Mouse (Mus musculus) C2C12 (cell line): ENCODE measurements around the gene Lgals3bp.

ENCODE experiments used
- CEBPB ChIP-seq: IDR thresholded peaks from one replicate; pipeline ENCODE4 v1.6.1; 2011; ENCODE audit warnings: low read depth, mild to moderate bottlenecking, control low read depth, moderate library complexity
- CTCF ChIP-seq: IDR thresholded peaks from one replicate; pipeline ENCODE4 v1.5.1; 2011; ENCODE audit not compliant: control insufficient read depth, insufficient read depth, insufficient read length
- FOSL1 ChIP-seq: IDR thresholded peaks from one replicate; pipeline ENCODE4 v1.8.0; 2011; ENCODE audit warnings: mild to moderate bottlenecking, low read length; ENCODE audit not compliant: poor library complexity, insufficient read depth, severe bottlenecking
- MAX ChIP-seq: IDR thresholded peaks from one replicate; pipeline ENCODE4 v1.6.1; 2011; ENCODE audit warnings: mild to moderate bottlenecking, control low read depth
- MYOD1 ChIP-seq: IDR thresholded peaks from one replicate; pipeline ENCODE4 v1.6.1; 2011; ENCODE audit warnings: low read depth; ENCODE audit not compliant: control insufficient read depth, insufficient read length
- MYOG ChIP-seq: IDR thresholded peaks from one replicate; pipeline ENCODE4 v1.6.1; 2011; ENCODE audit not compliant: control insufficient read depth, insufficient read length; ENCODE audit errors: extremely low read depth
- USF1 ChIP-seq: IDR thresholded peaks from one replicate; pipeline ENCODE4 v1.6.1; 2011; ENCODE audit warnings: low read depth, mild to moderate bottlenecking, control low read depth, moderate library complexity

GRCm38 (mm10) chr11:118403183-118403582 lies 1.3 kb upstream of the Lgals3bp start:
- TF ChIP-seq MAX (no peak), CTCF (no peak), CEBPB (no peak), MYOG (no peak), MYOD1 (no peak), USF1 (no peak), FOSL1 (no peak)
